Mouse (Mus musculus) midbrain, embryonic 14.5 days (tissue): ENCODE data around the gene Klk10. TPM values are rescaled to one million over a fixed set of nuclear protein-coding genes. Genes with fewer than 3 reads are reported as not detected.

ENCODE experiments used
- ATAC-seq: fragments of 200-750 bp; cut with Nextera tagmentation; 2 replicates; pipeline ENCODE4 v1.8.0; 2017; ENCODE audit warnings: moderate number of reproducible peaks, moderate library complexity; ENCODE audit not compliant: low FRiP score, low TSS enrichment
- DNase-seq: peaks from one replicate; pipeline ENCODE4 v3.0.0-alpha.2; 2015
- H3K27ac ChIP-seq: fragments of 300-500 bp; sonication (generic); replicated peaks from 2 replicates; pipeline ENCODE4 v1.5.1; 2014; ENCODE audit warnings: mild to moderate bottlenecking, low read depth, low read length, moderate library complexity
- H3K27me3 ChIP-seq: fragments of 300-500 bp; sonication (generic); 2 replicates; pipeline ENCODE4 v1.6.1; 2014; ENCODE audit warnings: low read length, control low read depth, mixed read lengths; ENCODE audit not compliant: control insufficient read depth, insufficient read depth
- H3K36me3 ChIP-seq: fragments of 300-500 bp; sonication (generic); 2 replicates; pipeline ENCODE4 v1.6.1; 2014; ENCODE audit warnings: low read length, control low read depth; ENCODE audit not compliant: control insufficient read depth, insufficient read depth
- H3K4me1 ChIP-seq: fragments of 300-500 bp; sonication (generic); 2 replicates; pipeline ENCODE4 v1.6.1; 2014; ENCODE audit warnings: mild to moderate bottlenecking, antibody characterized with exemption, low read length, control low read depth; ENCODE audit not compliant: control insufficient read depth, insufficient read depth
- H3K4me2 ChIP-seq: fragments of 300-500 bp; sonication (generic); 2 replicates; pipeline ENCODE4 v1.6.1; 2014; ENCODE audit warnings: mild to moderate bottlenecking, low read length, moderate library complexity
- H3K4me3 ChIP-seq: fragments of 300-500 bp; sonication (generic); replicated peaks from 2 replicates; pipeline ENCODE4 v1.5.1; 2014; ENCODE audit warnings: low read depth, low read length
- H3K9ac ChIP-seq: fragments of 300-500 bp; sonication (generic); replicated peaks from 2 replicates; pipeline ENCODE4 v1.6.1; 2014; ENCODE audit warnings: mild to moderate bottlenecking, low read length, moderate library complexity
- H3K9me3 ChIP-seq: fragments of 300-500 bp; sonication (generic); 2 replicates; pipeline ENCODE4 v1.6.1; 2016; ENCODE audit warnings: low read length, control low read depth, mixed read lengths; ENCODE audit not compliant: control insufficient read depth
- WGBS: fragments of 180-500 bp; shearing (Covaris S2); extraction: QIAGEN DNeasy Blood & Tissue Kit; methylation state at CpG from one replicate; pipeline ENCODE4 v1.1.7; 2014; 5-methylcytosine and 5-hydroxymethylcytosine counted together
- polyA plus RNA-seq: library from polyadenylated mRNA; unstranded; fragments of >200 nt; fragmentation: Nextera tagmentation; extraction: Ambion mirVana; gene quantifications from 2 replicates; pipeline ENCODE4 v1.2.1, GENCODE M21; 2014

Gene Klk10
- polyA plus RNA-seq, 1 experiment from 2014 or later, result not detected

DNA sequence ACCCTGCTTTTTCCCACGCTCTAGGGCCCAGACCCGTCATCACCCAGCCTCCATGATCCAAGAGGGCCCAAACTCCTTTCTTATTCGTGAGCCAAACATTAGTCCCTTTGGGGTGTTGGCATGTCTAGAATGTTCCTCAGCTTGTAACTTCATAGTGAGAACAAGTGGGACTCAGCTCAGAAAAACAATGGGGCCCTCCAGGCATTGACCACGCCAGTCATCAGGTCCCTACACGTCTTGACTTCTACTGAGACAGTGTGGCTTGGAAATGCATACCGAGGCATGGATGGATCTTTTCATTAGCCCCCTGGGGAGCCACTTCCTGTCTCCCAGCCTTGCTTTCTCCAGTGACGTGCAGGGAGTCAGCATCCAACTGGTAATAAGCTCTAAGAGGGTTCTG lies 19.0 kb downstream of the Klk10 start:
- Histone ChIP-seq H3K9ac (no peak overlapping the region), H3K27ac (no peak overlapping the region), H3K36me3 (no peaks in the 10 kb centered on the region), H3K9me3 (no peaks in the 10 kb centered on the region), H3K27me3 (peaks cover 28% of the 10 kb centered on the region), H3K4me3 (no peak overlapping the region), H3K4me2 (no peak overlapping the region), H3K4me1 (0 out of 2 replicates have a peak, but pooled peaks cover 5% of the 10 kb centered on the region)
- WGBS, result 81% methylated on average over 7 of the region's 7 CpGs
- DNase-seq (no peak), ATAC-seq (no peak)

DNA sequence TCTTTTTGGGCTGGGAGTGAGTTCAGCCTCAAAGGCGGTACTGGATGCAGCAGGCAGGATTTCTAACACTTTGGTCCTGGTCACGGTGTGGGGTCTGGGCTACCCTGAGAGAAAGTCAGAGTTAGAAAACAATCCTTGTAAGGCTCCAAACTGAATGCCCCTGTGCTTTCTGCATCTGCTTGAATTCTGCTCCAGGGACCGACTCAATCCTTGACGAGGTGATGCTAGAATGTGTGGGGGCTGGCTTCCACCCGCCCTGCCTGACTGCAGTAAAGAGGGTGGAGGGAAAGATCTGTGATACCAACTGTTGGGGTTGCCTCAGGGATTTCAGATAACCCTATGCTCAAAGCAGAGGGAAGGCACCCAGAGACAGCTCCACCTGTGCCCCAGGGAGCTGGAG lies 30.2 kb downstream of the Klk10 start, which contains the start of gene Klk7:
TSS of gene Klk7 (plus strand) at position 301 of the 400 bp plus-strand sequence.
- 53% methylated on average over 5 of the region's 5 CpGs for WGBS
- no peak within 1 kb of the TSS for H3K4me2 ChIP-seq
- DNase-seq (no peak), ATAC-seq (no peak)
- no peaks in the 10 kb centered on the region for H3K4me1 ChIP-seq
- no peaks in the 10 kb centered on the region for H3K9me3 ChIP-seq
- H3K27me3 ChIP-seq, result no peaks in the 10 kb centered on the region
- H3K36me3 ChIP-seq, result no peaks in the 10 kb centered on the region
- no peak within 1 kb of the TSS for H3K4me3 ChIP-seq
- H3K9ac ChIP-seq, result no peak within 1 kb of the TSS
- no peak within 1 kb of the TSS for H3K27ac ChIP-seq

DNA sequence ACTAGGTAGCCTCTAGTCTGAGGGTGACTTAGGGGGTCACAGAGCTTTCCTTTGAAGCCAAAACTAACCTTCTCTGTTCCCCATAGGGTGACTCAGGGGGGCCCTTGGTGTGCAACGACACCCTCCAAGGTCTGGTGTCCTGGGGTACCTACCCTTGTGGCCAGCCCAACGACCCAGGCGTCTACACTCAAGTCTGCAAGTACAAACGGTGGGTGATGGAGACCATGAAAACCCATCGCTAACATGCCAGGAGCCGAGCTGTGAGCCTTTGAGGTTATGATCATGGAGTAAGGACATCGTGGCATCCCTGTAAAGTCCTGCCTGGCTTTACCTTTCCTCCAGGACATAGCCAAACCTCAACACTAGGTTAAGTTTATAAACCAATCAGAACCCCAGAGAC lies 34.4 kb downstream of the Klk10 start:
- Histone ChIP-seq H3K4me2 (no peak overlapping the region), H3K4me1 (no peaks in the 10 kb centered on the region), H3K9me3 (no peaks in the 10 kb centered on the region), H3K36me3 (no peaks in the 10 kb centered on the region), H3K9ac (no peak overlapping the region), H3K27ac (no peak overlapping the region), H3K27me3 (no peaks in the 10 kb centered on the region), H3K4me3 (no peak overlapping the region)
- DNase-seq (no peak), ATAC-seq (no peak)
- 85% methylated on average over 7 of the region's 7 CpGs for WGBS

DNA sequence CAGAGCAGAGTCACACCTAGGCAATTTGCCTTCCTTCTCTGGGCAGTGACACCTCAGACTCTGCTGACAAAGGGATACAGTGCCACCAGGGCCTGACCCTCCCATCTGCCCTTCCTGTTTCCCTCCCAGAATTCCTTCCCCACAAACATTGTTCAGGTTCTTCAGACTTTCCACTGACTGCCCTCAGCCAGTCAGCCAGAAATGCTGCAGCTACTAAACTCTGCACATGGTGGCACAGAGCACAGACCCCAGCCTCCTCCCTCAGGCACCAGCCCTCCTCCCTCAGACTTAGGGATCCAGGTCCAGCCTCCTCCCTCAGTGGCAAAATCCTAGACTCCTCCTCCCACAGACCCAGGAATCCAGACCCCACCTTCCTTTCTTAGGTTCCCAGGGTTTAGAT lies 35.9 kb downstream of the Klk10 start:
- no peaks in the 10 kb centered on the region for H3K9me3 ChIP-seq
- no peak for ATAC-seq
- no peak overlapping the region for H3K4me2 ChIP-seq
- no peak for DNase-seq
- H3K27ac ChIP-seq, result no peak overlapping the region
- no peak overlapping the region for H3K9ac ChIP-seq
- H3K4me1 ChIP-seq, result no peaks in the 10 kb centered on the region
- H3K4me3 ChIP-seq, result no peak overlapping the region
- no peaks in the 10 kb centered on the region for H3K36me3 ChIP-seq
- no peaks in the 10 kb centered on the region for H3K27me3 ChIP-seq

DNA sequence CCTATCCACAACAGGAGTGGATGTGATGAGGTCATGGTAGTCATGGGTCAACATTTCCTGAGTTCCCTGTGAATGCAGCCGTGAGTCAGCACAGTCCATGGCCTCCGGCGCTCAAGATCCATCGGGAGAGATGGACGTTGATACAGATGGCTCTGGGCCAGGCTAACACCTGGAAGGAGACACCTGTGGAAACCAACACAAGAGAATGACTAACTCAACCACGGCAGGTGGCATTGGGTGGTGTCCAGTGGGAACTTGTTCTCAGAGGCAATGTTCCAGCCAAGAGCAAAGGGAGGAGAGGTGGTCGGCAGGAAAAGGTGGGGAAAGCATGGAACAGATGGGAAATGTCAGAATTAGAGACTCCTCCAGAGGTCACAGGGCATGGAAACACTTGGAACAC lies 40.7 kb downstream of the Klk10 start:
- Histone ChIP-seq H3K9ac (no peak overlapping the region), H3K27ac (no peak overlapping the region), H3K27me3 (no peaks in the 10 kb centered on the region), H3K9me3 (no peaks in the 10 kb centered on the region), H3K4me2 (no peak overlapping the region), H3K4me1 (no peaks in the 10 kb centered on the region), H3K4me3 (no peak overlapping the region), H3K36me3 (no peaks in the 10 kb centered on the region)
- DNase-seq (no peak), ATAC-seq (no peak)
- WGBS, result 93% methylated on average over 7 of the region's 7 CpGs

DNA sequence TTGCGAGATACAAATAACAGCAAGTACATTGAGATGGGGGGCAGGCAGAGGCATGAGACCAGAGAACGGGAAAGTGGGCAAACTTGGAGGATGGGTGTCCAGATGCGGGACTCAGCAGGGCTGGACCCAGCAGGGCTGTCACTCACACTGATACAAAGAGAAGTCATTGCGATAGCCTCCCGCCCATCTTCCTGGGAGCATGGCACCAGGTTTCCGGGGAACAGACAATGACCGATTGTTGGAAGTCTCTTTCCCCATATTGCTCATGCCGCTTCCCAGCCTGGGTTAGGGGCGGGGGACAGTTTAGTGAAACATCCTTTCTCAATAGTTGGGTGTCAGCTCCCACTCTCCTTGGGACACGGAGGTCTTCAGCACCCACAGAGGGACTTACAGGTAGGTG lies 43.4 kb downstream of the Klk10 start, which contains the start of gene Klk6:
TSS of gene Klk6 (plus strand) at position 301 of the 400 bp plus-strand sequence.
- Histone ChIP-seq H3K4me1 (no peaks in the 10 kb centered on the region), H3K9ac (no peak within 1 kb of the TSS), H3K27ac (no peak within 1 kb of the TSS), H3K9me3 (no peaks in the 10 kb centered on the region), H3K27me3 (no peaks in the 10 kb centered on the region), H3K4me2 (no peak within 1 kb of the TSS), H3K36me3 (no peaks in the 10 kb centered on the region), H3K4me3 (no peak within 1 kb of the TSS)
- ATAC-seq (no peak), DNase-seq (no peak)
- WGBS, result 79% methylated on average over 10 of the region's 10 CpGs

DNA sequence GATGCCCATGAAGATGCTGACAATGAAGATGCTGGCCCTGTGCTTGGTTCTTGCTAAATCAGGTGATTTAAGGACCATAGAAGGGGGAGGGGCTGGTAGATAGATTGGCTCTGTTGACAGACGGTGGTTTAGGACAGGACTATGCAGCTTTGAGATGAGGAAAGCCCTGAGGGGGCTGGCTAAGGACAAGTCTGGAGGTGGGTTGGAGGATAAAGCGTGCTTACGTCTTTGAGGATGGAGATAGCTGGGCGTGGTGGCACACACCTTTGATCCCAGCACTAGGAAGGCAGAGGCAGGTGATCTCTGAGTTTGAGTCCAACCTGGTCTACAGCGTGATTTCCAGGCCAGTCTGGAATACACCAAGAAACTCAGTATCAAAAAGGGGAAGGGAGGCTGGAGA lies 45.2 kb downstream of the Klk10 start:
- no peak for ATAC-seq
- WGBS, result 92% methylated on average over 5 of the region's 5 CpGs

DNA sequence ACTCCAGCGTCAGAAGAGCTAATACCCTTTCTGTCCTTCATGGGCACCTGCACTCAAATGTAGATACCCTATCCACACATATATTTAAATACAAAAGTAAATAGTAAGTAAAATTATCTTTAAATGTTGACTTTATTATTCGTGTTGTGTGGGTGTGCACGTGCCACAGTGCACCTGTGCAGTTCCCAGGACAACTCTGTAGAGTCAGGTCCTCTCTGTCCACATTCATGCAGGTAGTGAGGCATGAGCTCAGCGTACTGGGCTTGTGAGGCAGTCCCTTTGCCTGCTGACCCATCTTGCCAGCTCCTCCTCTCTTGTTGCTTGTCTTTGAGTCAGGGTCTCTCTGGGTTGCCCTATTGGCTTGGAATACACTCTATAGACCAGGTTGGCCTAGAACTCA lies 46.9 kb downstream of the Klk10 start:
- Histone ChIP-seq H3K27ac (no peak overlapping the region), H3K36me3 (no peaks in the 10 kb centered on the region), H3K9me3 (no peaks in the 10 kb centered on the region), H3K4me3 (no peak overlapping the region), H3K9ac (no peak overlapping the region), H3K4me2 (no peak overlapping the region), H3K4me1 (no peaks in the 10 kb centered on the region), H3K27me3 (no peaks in the 10 kb centered on the region)
- no peak for ATAC-seq
- 87% methylated on average over 4 of the region's 4 CpGs for WGBS
- DNase-seq, result no peak

More for the DNA sequence above, 45.2 kb downstream of the Klk10 start:
- Histone ChIP-seq H3K4me3 (no peak overlapping the region), H3K9ac (no peak overlapping the region), H3K27ac (no peak overlapping the region), H3K36me3 (no peaks in the 10 kb centered on the region), H3K9me3 (no peaks in the 10 kb centered on the region), H3K27me3 (no peaks in the 10 kb centered on the region), H3K4me1 (no peaks in the 10 kb centered on the region), H3K4me2 (no peak overlapping the region)
- no peak for DNase-seq

DNA sequence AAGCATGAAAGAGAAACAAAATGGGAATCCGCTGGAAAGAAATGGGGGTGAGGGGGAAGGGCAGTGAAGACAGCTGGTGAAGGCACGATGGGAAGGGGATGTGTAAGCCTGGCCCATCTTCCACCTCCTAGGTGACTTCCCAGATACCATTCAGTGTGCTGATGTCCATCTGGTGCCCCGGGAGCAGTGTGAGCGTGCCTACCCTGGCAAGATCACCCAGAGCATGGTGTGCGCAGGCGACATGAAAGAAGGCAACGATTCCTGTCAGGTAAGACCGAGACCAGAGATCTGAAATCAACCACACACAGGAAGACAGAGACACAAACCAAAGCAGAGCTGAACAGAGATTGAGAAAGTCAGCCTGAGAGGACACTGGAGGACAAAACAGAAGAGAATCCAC lies 48.2 kb downstream of the Klk10 start:
- no peak overlapping the region for H3K27ac ChIP-seq
- H3K9me3 ChIP-seq, result no peaks in the 10 kb centered on the region
- WGBS, result 93% methylated on average over 8 of the region's 8 CpGs
- H3K27me3 ChIP-seq, result no peaks in the 10 kb centered on the region
- H3K36me3 ChIP-seq, result no peaks in the 10 kb centered on the region
- no peak overlapping the region for H3K4me2 ChIP-seq
- ATAC-seq, result no peak
- H3K4me1 ChIP-seq, result no peaks in the 10 kb centered on the region
- no peak for DNase-seq
- H3K4me3 ChIP-seq, result no peak overlapping the region
- H3K9ac ChIP-seq, result no peak overlapping the region
